Mouse (Mus musculus) T-helper 1 cell (primary cell): ENCODE measurements around the gene Vamp2.

Source experiments
- in situ Hi-C: fragments of 300-600 bp; cut with MboI, MseI; formaldehyde crosslinking; loops from one replicate; pipeline ENCODE4 v1.15.1; 2025; ENCODE audit warnings: high pct_unique_total_duplicates

Vamp2 gene

DNA sequence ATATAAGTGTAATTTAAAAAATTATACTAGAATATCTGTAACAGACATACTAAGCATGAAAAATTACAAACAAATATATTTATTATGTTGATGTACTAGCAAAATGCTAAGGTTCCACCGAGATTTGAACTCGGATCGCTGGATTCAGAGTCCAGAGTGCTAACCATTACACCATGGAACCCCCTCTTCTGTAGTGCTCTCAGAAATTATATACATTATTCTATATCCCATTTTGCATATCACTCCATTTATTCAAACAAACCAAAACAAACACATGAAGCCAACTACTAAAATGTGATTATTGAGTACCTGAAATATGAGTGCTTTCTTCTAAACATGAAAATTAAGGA, 36.2 kb downstream of the Vamp2 start:
- in situ Hi-C loops = loop anchor here (5.0 to 25.0 kb wide), 3 partner anchors 62 to 1113 kb away; partner anchors contain the start of genes 0610010K14Rik, Bcl6b, Gm21988 and Rnasek

DNA sequence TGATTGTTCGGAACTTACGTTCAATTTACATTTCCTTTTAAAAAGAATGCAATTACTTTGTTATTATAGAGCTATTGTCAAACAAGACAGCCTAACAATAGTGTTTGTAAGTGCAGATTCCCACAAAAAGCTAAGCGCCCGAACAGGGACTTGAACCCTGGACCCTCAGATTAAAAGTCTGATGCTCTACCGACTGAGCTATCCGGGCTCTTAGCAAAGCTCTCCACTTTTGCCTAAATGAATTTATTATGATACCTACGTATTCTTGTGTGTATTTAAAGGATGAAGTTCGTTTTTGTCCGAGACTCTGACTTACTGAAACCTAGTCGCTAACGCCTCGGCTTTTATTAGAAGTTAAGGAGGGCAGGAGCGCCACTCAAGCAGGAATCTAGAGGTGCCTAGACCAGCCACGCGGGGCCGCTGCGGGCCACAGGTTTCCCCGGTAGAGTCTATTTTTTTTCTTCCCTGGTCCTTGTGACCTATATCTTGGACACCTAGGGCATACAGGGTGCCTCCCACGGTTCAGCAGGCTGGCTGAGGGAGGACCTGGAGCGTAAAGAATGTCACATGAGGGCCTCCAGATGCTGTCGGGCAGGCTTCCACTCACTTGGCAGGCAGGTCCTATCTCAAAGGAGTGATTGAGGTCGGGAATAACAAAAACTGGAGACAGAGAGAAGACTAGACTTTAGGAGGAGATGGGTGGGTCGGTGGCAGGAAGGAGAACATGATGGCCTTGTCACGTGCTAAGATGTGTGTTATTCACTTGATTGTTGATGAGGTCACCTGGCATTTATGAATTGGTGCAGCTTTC, 37.0 kb downstream of the Vamp2 start:
- in situ Hi-C loops = loop anchor here (10.0 kb wide), 1 partner anchor 920 kb away; no protein-coding TSS in a partner anchor

DNA sequence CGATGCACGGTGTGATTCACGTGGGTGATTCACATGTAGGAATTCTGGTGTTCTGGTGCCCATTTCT, 37.4 kb downstream of the Vamp2 start, which contains the start of gene Aloxe3:
Aloxe3 (plus strand) TSS at position 45 of the 67 bp plus-strand sequence.
- in situ Hi-C loops = loop anchor here (10.0 kb wide), 1 partner anchor 921 kb away; no protein-coding TSS in a partner anchor

DNA sequence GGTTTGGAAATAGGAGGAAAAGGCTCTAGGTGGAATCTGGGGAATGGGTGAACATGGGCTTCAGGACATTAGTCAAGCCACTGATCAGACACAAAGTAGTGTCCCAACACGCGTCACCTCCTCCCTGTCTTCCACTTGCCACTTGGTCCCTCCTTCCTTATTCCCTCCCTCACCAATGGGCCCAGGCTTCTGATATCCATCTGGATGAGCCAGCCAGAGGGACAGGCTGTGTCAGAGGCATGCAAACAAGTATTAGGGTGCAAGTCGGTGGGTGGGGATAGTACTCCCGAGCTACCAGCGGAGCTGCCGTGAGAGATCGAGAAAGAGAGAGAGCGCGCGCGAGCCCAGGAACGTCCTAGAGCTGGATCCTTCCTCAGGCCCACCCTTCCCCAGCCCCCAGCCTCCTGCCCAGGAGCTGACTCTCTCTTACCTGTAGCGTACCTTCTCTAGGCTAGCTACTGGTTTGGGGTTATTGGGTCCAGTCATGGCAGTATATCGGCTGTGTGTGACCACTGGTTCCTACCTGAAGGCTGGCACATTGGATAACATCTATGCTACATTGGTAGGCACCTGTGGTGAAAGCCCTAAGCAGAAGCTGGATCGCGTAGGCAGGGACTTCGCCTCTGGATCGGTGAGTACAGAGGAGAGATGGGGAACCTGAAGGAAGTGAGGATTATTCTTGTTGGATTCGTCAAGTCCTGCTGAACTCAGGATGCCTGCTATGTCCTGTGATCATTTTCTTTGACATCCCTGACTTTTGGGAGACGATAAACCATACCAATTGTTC, 37.8 kb downstream of the Vamp2 start:
- in situ Hi-C loops = loop anchor here (10.0 kb wide), 1 partner anchor 921 kb away; no protein-coding TSS in a partner anchor

DNA sequence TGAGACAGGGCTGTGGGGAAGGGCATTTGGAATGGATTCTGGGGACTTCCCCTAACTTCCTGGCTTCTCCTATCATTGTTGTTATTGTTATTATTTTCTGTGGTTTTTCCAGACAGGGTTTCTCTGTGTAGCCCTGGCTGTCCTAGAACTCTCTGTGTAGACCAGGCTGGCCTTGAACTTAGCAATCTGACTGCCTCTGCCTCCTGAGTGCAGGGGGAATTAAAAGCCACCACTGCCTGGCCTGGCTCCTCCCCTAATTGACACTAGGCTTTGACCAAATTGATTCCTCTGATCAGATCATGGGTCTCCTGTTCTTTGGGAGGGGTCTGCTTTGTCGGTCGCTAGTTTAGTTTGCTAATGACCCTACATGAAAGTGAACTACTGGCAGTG, 38.4 kb downstream of the Vamp2 start:
- in situ Hi-C loops = loop anchor here (10.0 kb wide), 1 partner anchor 922 kb away; no protein-coding TSS in a partner anchor

DNA sequence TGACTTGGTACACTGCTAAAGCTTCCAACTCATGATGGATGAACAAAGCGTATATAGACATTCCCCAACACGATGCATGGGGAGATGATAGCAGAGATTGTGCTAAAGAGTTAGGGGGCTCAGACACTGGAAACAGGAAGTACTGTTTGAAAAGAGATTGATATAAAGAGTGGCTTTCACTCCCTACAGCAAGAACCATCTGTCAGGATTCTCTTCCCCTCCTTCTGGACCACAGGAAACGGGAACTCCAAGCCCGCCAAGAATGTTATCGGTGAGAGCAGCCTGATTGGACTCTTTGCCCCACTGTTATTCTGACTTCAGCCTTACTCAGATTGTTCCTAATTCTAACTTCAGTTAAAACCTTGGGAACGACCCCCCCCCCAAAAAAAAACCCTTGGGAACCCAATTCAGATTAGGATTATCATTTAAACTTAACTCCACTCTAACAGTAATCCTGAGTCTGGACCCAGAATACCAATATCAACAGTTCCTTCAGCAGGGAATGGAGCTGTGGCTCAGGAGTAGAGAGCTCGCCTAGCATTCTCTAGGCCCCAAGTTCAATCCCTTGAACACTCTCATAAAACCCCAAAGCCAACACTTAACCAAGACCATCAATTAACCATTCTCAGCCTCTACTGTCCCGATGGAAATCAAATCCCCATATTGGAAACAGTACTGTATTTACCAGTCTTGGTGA, 40.3 kb downstream of the Vamp2 start:
- in situ Hi-C loops = loop anchor here (10.0 kb wide), 1 partner anchor 924 kb away; no protein-coding TSS in a partner anchor

DNA sequence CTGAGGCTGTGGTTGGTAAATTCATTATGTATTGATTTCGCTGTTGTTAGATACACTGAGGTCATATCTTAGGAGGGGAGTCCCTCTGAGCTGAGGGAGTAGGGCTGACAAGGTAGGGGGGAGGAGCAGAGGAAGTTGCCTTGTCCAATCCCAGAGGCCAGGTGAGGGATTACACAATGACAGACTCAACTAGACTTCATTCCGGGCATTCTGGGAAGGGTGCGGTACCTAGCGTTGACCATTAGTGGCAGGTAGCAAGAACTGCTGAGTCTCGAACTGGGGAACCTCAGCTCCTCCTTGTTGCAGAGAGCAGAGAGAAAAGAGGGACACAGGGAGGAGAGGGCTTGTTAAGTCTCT, 45.3 kb downstream of the Vamp2 start:
- in situ Hi-C loops = no loop called here

DNA sequence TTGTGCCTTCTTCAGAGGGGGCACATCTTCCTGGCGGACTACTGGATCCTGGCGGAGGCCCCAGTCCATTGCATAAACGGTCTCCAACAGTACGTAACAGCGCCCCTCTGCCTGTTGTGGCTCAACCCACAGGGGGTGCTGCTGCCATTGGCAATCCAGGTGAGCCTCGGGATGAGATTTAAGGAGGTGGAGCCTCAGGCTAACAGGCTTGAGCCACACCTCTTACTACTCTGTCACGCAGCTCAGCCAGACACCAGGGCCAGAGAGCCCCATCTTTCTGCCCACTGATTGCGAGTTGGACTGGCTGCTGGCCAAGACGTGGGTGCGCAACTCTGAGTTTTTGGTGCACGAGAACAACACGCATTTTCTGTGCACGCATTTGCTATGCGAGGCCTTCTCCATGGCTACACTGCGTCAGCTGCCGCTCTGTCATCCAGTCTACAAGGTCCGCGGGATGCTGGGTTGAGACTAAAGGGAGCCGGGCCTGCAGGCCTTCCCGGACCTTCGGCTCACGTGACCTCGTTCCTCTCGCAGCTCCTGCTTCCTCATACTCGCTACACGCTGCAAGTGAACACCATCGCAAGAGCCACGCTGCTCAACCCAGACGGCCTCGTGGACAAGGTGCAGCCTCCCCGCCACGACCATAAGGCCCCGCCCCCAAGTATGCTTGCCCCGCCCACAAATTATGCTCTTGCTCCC, 45.8 kb downstream of the Vamp2 start:
- in situ Hi-C loops = no loop called here

DNA sequence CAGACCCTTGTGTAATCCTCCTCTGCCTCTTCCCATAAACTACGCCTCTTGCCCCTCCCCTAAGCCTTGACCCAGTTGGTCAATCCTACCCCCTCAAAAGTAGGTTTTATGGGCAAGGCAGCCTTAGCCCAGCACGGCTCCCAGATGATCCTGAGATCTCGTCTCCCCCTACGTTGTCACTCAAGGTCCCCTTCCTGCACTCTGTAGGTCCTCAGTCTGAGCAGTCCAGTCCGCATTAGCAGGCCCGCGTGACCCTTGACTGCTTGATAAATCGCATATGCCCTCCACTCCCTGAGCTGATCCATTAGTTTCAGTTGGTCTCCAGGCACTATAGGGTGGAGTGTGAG, 46.3 kb downstream of the Vamp2 start:
- in situ Hi-C loops = no loop called here

DNA sequence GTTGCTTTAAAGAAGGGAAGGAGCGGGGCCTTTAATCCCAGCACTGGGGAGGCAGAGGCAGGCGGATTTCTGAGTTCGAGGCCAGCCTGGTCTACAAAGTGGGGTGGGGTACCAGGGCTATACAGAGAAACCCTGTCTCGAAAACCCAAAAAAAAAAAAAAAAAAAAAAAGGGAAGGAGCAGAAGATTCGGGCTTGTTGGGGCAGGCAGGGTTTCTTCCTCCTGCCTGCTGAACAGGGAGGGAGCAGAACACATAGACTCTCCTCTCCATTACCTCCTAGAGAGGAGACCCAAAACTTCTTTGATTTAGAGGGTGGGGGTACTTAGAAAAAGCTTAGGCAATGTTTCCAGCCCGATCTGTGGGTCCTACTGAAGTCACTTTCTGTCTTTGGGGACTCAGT, 47.1 kb downstream of the Vamp2 start:
- in situ Hi-C loops = no loop called here
